Mouse (Mus musculus) bone marrow macrophage, adult 2 months (primary cell): Measurements from ENCODE around the gene Zc2hc1b.

Source experiments
- CTCF ChIP-seq: IDR thresholded peaks from 2 replicates; pipeline ENCODE4 v1.5.1; 2012; ENCODE audit warnings: low read depth, mild to moderate bottlenecking, low read length, moderate library complexity
- POLR2A ChIP-seq: IDR thresholded peaks from 2 replicates; pipeline ENCODE4 v1.6.1; 2012; ENCODE audit warnings: mild to moderate bottlenecking, low read depth, low read length, borderline replicate concordance

DNA sequence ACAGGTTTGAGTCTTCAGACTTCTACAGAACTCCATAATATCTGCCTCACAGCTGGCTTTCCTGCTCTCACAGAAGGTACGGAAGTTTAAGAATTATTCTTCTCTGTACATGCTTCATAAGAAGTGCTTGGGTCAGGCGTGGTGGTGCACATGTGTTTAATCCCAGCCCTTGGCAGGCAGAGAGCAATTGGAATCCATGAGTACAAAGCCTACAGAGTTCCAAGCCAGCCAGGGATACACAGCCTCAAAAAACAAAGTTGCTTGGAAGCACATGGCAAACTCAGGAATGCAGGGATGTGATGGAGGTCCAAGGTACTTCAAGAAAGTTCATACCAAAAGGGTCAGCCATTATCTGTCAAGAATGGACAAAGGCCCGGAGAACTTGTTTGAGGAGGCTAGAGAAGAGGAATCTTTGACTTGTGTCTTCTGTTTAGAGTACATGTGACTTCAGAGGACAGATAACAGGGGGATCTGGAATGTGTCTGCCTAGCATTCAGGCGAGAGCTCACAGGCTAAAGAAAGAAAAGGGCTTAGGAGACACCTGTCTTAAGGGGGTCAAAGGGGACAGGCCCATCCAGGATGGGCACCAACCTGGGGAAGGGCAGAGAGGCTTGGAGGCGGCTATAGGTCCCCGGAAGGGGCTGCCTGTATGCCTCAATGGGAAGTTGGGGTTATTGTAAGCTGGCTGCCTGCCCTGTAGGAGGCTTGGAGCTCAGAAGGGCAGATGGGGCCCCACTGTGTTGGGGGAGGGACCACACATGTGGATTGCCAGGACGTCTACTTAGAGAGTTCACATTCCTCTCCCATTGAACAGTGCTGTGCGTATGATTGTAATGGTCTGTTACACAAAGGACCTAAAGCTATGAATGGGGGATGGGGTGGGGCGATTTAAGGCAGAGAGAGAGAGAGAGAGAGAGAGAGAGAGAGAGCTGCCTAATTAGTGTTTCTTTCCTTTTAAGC lies 60.8 kb downstream of the Zc2hc1b start:
- TF ChIP-seq CTCF (no peak), POLR2A (no peak)
